Mouse (Mus musculus) frontal cortex, postnatal 36 days (tissue): ENCODE measurements at regions not wholly inside any gene's neighbourhood (a gene's known extent, or its start where the extent isn't known, plus 50 kb on each side); places are given as distances from the start of the nearest gene placed in this dataset.

Experiments
- DNase-seq, 2 experiments: peaks; one replicate each; pipeline ENCODE4 v3.0.0; 2022; ENCODE audit warnings: low spot score in 2 of 2

DNA sequence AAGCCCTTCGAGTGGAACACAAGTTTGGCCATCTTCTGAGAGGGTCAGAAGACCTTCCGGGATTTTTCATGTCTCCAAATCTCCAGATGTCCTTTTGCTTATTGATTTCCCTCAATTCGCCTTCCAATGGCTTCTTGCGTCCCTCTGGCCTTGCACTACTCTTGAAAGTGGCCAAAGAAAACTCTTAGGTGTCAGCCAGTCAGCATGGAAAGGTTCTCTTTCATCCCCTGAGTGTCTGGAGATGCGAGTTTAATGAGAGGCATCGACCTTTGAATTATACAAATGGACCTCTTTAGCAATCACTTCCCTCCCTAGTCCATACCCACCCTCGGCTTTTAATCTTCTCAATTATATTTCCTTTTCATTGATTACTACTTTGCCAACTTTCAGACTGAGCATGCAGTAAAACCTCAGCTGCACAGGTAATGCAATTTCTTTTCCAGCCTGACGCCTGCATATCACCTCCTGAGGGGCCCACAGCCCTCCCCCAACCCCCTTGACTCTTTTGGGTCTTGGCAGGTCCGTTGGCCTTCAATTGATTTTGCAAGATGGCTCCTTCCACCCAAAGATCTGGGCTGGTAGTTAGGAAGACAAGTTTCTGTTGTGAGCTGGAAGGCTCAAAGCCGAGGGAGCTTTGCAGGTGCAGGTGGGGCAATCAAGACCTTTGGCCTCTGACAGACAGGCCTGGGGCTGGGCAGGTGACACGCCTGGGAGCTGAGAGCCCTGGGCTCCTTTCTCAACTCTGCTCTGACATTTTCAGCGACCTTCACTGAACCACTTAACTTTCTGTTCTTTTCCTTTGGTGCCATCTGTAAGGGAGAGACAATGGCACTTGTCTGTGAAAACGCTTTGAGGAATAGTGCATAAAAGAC, 461.8 kb downstream of the Ccdc171 start:
- DNase-seq = no peak

DNA sequence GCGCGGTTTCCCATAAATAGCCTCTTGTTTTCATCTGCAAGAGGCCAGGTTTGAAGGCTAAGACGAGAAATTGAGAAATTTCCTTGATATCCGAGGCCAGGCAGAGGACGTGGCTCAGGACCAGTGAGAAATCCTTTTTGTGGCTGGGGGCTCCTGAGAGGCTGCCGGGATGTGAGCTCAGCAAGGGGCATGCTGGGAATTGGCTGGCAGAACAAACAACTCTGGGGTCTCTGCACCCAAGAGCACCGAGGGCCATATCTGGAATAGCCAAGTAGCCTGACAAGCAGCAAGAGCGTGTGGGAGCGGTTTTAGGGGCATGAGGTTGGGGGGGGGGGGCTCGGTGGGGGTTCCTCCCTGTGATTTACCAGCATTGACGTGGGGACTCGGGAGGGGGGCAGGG, 462.5 kb downstream of the Ccdc171 start:
- no peak for DNase-seq

DNA sequence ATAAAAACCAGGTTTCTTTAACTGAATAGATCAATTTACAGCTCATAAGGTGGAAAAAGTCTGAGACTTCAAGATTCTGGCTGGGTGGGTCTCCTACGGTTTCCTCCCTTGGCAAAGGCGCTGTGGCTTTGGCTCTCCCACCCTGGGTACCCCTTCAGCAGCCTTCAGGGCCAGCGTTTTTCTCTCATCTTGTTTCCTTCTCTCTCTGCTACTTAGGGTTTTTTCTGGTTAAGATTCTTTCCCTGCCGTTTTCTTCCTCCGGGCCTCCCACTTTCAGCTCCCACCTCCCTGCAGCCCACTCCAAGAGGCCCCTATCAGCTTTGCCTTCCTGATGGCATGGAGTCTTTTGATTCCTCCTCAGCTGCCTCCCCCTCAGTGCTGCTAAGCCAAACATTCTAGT, 463.0 kb downstream of the Ccdc171 start:
- no peak for DNase-seq

DNA sequence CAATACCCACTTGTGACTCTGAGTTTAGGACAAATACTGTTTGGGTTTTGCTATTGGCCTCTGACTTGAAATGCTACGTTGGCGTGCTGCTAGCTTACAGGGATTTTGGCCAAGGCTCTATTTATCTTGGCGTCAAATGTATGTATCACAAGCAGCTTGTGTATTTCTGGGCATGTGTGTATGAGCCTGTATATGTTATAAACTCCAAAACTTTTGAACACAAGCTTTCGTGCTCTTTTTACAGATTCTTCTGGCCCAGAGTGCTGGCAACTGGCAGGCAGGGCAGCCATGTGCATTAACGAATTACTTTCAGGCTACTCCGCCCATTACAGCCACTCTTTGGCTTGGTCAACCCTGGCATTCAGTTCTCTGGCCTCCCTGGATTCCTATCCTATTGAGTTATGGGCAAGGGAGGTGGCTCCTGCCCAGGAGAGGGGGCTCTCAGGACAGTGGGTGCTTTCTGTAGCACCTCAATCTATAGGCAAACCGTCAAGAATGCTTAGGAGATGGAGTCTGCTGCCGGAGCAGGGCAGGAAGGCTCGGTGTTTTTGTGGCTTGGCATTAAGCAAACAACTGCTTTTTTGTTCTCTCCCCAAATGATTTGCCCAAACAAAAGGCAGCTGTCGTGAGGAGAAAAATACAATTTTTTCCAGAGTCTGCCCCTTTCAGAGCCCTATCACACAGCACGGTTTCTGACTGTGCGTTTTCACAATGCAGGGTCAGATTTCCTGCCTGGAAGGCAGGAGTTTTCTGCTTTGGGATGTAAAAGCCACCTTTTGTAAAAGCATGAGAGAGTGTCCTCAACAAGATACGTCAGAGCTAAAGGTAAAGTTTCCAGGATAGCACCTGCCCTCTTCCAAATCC, 465.0 kb downstream of the Ccdc171 start:
- DNase-seq = no peak

DNA sequence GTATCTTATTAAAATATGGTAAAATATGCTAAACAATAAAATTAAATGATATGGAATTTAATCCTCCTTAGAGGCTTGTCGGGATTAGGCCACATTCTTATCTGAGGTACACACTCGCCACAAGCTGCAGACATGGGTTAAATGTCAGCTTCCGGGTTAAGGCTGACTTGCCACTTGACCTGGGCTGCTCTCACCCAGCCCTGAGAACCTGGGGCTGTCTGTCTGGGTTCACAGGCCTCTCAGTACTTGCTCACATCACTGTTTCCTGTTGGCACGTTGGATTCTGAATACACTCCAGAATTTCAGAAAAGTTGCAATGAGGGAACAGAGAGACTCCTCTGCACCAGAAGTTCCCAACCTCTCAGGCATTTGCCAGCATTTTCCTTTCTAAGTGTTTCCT, 465.9 kb downstream of the Ccdc171 start:
- DNase-seq = no peak

DNA sequence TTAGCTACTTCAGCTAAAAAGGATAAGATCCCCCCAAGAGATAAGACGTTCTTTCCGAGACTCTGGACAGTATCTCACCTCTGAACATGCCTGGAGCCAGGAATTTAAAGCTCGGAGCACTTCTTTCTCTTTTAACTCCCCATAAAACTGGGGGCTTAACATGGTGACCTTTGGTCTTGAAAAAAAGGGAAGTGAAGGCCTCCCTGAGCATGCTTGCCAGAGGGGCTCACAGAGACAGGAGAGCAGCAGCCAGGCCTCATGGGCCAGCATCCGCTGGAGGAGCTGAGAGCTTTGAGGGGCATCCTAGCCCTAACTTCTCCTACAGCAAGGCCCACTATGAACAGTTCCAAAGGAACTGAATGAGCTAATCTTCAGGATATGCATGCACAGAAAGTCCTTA, 471.7 kb downstream of the Ccdc171 start:
- DNase-seq = no peak

DNA sequence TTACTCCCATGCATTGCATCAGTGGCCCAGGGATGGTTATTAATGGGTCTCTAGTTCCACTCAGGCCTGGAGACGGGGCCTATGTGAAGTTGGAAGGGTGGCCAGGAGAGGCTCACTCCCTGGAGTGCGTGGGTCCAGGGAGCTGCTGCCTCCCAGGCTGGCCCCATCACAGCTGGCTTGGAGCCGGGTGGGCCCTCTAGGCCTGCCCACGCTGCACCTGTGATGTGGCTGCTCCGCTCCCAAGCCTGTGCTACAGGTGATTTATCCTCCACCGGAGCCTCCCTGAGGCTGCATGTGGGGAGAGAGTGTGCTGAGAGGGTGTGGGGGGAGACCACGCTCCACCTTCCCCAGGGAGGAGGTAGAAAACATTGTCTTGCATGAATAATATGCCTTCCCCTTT, 476.3 kb downstream of the Ccdc171 start:
- DNase-seq = no peak

DNA sequence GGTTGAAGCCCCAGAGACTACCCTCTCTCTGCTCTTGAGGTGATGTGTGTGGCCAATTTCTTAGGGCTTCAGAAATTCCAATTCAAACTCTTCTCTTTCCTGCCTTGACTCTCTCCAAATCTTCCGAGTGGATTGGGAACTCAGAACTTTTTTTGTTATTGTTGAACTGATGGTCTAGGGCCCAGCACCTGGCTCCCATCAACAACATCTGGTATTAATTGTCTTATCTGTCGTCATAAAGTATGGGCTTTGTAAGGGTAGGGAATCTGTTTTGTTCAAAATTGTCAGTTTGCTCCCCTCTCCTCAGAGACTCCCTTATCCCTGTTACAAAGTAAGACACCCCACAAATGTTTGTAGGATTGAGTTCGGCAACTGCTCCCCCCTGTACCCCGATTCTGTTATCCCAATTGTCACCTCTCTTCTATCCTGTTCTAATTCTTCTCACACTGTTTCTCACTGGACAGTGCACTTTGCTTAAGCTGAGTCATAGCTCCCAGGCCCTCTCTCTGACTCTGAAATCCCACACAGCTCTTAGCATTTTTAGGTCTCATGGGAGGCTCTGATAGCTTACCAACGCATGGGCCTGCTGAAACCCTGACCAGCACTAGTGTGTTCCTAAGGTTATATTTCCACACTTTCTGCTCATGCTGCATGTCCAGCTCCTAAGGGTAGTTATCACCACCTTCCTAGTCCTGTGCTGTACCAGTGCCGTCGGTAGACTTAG, 478.9 kb downstream of the Ccdc171 start:
- no peak for DNase-seq

DNA sequence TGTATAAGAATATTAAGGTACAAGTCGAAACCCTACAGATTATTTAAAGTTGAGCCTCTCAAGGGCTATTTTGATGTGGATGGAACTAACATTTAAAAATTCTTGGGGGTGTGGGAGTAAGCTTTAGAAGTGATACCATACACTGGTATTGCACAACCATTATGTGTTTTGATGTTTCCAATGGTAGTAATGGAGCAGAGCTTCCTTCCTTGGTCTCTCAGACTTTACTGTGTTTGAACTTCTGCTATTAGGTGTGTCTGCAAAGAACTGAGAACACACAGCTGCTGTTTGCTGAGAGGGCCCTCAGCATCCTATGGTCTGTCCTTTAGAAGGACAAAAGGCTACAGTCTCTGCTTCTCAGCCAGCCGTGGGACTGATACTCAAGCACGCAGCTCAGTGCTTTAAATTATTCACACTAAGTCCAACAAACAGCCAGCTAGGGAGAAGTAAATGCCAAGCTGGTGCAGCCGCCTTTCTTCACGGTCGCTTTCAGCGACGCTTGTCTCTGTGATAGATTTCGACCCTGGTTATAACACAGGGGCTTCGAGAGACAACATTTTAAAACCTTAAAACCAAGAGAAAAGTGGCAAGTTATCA, 479.5 kb downstream of the Ccdc171 start:
- no peak for DNase-seq

DNA sequence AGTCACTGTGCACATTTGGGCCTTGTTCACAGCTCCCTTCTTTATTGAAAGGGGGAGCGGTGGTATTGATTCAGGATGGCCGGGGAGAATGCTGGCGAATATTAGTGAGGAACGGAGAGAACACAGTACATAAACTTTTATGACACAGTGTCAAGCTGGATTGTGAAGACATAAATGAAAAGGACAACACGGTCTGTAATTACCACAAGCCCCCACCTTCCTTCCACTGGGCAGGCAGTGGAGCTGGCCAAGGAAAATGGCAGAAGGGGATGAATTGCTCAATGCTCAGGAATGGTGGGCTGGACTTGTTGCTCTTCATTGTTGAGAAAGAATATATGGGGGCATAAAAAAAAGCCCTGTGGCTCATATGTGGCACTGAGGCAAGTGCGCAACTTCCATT, 486.6 kb downstream of the Ccdc171 start:
- no peak for DNase-seq

DNA sequence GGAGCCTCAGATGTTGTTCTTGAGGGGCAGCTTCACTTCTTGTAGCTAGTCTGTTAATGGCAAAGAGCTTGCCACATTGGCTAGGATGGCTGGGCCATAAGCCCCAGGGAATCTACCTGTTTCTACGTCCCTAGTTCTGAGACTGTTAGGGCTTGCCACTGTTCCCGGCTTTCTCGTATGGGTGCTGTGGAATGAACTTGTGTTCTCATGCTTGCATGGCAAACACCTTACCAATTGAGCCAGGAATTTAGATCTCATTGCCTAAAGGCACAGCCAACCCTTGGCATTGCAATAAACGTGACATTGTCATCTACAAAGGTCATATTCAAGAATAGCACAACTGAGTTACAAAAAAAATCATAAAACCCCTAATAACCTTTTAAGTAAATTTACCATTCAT, 489.8 kb downstream of the Ccdc171 start:
- DNase-seq = no peak

DNA sequence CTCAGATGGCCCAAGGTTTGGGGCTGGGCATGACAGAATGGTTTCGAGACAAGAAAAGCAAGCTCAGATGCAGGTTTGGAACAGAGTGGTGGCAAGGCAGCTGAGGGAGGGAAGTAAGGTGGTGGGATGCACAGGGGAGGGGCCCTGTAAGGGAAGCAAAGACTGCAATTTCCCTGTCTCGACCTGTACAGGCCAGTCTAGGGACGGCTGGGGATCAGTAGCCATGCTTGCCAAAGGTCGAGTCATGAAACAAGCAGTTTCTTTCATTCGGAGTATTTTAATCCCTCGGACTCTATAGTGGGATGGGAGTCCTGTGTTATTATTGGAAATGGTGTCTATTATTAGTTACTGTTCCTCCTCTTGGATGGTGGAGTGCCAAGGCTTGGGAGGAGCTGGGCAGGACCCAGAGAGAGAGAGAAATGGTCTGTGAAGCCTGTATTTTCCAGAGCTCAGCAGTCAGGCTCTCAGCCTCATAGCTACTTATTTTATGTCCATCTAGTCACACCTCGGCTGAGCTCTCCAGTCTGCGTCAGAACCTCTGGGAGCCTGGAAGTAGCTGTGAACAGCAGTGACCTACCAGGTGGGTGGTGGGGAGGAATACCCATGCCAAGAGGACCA, 490.3 kb downstream of the Ccdc171 start:
- DNase-seq = no peak

DNA sequence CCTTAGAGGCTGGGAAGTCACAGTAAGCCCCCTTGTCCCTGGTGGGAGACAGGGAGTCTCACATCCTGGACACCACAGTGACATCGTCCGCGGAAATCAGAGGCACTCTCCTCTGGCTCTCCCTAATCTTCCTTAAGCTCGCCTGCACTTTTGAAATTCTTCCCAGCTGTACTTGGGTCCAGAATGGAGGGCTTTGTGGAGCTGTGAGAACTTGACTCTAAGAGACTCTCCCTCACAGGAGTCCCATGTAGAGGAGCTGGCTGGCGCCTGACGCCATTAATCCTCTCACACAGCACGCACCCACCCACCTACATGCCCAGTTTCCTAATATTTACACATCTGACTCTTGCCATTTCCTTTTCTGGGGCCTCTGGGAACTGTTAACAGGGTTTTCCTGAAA, 492.8 kb downstream of the Ccdc171 start:
- DNase-seq = no peak

DNA sequence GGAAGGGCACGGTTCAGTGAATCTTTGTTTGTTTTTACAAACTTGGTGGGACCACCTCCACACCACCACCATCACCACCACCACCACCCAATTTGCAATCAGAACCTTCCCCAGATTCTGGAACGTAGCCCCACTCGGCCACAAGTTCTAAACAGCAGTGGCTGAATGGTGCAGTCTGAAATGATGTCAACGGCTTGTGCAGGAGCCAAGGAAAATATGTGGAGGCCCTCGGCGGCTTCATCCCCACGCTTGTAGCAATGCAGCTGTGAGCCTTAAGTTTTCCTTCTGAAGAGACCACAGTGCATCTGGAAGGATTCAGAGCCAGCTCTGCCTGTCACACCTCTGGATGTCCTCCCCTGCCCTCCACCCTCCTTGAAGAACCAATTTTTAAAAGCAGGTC, 493.4 kb downstream of the Ccdc171 start:
- no peak for DNase-seq

DNA sequence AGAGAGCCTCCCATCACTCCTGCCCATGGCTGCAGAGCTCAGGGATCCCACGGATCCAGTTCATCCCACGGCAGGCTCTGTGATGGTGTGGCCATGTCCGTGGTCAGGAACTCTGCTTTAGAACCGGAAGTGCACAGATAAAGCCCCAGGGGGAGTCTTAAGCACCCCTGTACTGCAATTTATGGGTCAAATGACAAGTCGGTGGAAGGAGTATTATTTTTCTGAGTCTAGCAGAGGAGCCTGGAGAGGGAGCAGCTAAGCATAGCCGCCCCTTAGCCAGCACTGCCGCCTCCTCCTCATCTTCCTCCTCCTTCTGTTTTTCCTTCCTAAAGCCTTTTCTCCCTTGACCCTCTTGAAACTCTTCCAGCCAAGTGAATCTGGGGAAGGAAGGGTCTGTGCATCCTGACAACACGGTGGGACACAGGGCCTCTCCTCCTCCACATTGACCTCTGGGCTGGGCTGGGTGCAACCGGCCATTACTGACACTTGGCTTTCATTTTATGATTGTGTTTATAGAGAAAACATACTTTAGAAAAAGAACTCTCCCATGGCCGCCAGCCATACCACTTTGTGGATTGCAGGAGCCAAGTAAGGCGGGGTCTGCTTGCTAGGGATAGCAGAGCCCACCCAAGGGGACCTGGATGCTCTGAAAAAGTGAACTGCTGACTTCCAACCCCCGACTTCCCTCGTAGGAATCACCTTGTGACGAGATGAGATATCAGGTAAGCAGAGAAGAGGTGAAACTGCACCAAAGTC, 494.3 kb downstream of the Ccdc171 start:
- DNase-seq = no peak

DNA sequence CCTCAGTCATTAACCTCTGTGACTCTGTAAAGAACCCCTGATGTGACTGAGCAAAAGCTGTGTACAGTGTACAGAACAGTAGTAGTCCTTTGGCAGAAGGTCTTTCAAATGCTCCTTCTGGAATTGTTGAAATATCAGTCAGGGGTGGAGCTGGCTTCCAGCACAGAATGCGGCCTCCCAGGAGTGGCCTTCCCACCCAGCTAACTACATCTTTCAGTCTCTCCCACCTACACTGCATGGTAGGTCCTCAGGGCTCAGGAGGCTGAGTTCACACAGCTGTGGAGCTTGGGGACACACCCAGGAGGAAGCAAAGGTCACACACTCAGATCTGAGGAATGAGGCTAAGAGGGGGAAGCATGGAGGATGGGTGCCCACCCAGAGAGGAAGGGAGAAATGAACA, 495.3 kb downstream of the Ccdc171 start:
- no peak for DNase-seq

DNA sequence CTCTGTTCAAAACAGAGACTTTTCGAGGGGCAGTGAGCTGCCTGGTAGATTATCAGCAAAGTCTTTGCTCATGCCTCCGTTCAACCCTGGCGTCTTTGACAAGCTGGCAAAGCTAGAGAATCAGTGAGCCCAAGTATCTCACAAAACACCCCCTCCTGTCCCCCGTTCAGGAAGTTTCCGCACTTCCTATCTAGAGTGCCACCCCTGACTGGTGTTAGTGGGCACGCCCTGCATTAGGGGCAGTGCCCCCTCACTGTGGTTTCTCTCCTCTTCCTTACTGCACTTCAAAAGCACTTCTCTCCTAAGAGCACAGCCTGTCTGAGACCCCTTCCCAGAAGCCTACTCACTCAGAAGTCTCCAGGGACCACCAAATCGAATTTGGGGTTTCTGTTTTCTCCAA, 497.0 kb downstream of the Ccdc171 start:
- no peak for DNase-seq

DNA sequence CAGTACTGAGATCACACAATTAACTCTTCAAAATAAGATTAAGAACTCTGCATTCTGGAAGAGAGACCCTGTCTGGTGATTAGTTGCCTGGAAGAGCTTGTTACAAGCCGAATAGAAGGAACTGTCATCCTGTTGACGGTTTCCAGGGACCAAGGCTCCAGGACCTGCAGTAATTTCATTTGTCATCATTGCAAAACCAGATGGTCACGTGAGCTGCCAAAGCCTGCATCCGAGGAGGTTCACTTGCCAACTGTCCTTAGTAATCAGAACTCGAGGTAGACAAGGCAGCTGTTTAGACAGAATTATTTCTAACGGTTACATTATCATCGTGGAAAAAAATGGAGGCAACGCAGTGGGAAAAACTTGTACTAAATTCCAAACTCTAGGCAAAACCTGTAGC, 500.8 kb downstream of the Ccdc171 start:
- no peak for DNase-seq

DNA sequence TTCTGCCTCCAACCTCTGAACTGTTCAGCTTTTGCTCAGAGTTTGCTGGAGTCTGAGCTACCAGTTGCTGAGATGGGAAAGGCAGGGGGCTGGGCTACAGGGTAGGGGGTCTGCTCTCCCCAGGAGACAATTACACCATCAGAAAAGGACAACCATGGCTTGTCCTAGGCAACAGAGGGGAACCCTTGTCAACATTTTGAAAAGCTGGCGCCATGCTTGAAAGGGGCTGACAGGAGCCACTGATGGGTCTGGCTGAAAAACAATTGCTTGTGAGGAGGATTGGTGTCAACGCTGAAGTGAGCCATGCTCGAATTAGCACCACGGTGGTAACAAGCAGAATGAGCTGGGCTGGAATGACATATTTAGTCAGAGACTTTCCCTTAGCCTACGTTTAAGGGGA, 502.8 kb downstream of the Ccdc171 start:
- DNase-seq = no peak

DNA sequence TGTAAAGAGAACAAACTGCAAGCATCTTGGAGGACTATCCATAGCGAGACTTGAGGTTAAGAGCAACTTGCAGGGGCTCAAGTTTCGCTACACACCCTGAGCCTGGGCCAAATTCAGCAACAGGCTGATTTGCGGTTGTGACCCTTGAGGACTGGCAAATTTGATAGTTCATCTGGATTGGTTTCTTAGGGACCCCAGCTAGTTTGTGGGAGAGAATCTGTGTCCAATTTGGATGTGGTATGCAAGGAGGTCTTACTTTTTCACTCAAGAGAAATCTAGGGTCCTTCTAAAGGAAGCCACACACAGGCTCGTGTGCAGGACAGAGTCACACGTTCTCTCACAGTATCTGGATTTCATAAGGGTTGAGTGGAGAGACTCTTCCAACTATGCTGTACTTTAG, 505.6 kb downstream of the Ccdc171 start:
- no peak for DNase-seq

DNA sequence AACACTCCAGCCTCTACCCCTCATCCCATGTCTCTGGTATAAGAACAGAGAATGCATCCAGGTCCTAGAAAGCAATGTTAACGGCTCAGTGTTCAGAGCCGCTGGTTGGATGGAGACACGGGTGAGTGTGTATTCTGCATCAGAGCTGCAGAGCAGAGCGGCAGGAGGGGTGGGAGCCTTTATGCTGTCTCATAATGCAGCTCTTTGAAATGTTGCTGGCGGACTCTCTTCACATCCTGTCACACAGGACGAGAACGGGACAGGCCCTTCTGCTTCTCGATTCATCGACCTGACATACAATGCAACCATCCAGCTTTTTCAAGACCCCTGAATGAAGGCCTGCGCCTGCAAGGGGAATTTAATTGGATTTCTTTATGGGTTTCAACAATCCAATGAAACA, 507.2 kb downstream of the Ccdc171 start:
- no peak for DNase-seq
